Mouse (Mus musculus): ENCODE data around the gene Cfc1.
"Not testable (repeated sequence)": the region's sequence is repeated elsewhere in the genome, so short reads cannot be mapped to it uniquely, and the experiment has no call there.

DNA sequence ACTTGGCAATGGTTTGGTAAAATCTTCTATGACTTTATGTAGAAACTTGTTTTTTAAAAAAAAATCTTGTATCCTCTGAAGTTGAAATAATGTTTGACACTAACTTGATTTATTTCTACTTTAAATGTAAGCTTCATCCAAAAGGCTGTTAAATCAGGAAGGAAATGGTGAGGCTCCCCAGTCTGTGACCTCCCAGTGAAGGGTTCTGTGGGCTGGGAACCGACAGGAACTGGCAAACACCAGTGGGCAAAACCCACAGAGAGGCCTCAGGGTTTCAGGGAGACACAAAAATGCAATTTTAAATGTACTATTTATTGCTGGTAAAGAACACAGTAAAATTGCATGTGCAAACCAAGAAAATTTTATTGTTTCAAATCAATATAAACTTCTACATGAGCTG, 17.7 kb upstream of the Cfc1 start:
- TF ChIP-seq CTCF, EP300 (IDR thresholded peaks at IDR 0.05): not testable (repeated sequence)
